Comparison of ENCODE assay signal across 27 mouse cellular contexts in genomic region chr6:143171066-143171465, GRCm38 (mm10). TPM values are rescaled to one million over a fixed set of nuclear protein-coding genes. Genes with fewer than 3 reads are reported as not detected.
DNase-seq lines count a peak whose midpoint lies in the region; ATAC-seq and TF ChIP-seq lines count a peak whose summit lies in the region.
"Had no signal": no experiment of that assay in that cellular context is flagged by ENCODE, and none has a peak within 500 bp of the region (broad histone marks: within the 10 kb centered on the region; RNA-seq: fewer than 3 reads in every experiment).

No protein-coding gene starts in this region.

- peak overlapping the region; percentile 80 for H3K4me3 ChIP-seq in megakaryocyte, embryonic 14.5 days (replicated peaks)
- H3K4me3 ChIP-seq in E14TG2a.4 (replicated peaks; ENCODE audit: low read length) (peak overlapping the region; percentile 95), G1E (ENCODE audit: low read depth, low read length) (peak overlapping the region; percentile 20; the same call in 1 of the 2 replicates)
- no peak overlapping the region for H3K4me3 ChIP-seq in embryonic fibroblast, embryonic 13.5 days (ENCODE audit: insufficient read depth, low read length)
- H3K4me3 ChIP-seq: erythroblast, embryonic 14.5 days; forebrain, embryonic 12.5 days; heart, embryonic 15.5 days; hindbrain, embryonic 12.5 days; layer of hippocampus, adult 2 months; left cerebral cortex, adult 2 months; limb, embryonic 12.5 days; liver, embryonic 15.5 days; midbrain, embryonic 12.5 days had no signal

- no peaks in the 10 kb centered on the region for H3K27me3 ChIP-seq in megakaryocyte, embryonic 14.5 days (replicated peaks)
- H3K27me3 ChIP-seq in E14TG2a.4 (ENCODE audit: insufficient read depth, low read length) (no peaks in the 10 kb centered on the region), G1E (ENCODE audit: insufficient read depth, low read length) (no peaks in the 10 kb centered on the region)
- H3K27me3 ChIP-seq: forebrain, embryonic 12.5 days; heart, embryonic 15.5 days; hindbrain, embryonic 12.5 days; limb, embryonic 12.5 days; liver, embryonic 15.5 days had no signal

- no peaks in the 10 kb centered on the region for H3K9me3 ChIP-seq in megakaryocyte, embryonic 14.5 days
- H3K9me3 ChIP-seq in E14TG2a.4 (ENCODE audit: low read length) (no peaks in the 10 kb centered on the region), G1E (replicated peaks) (no peaks in the 10 kb centered on the region)
- H3K9me3 ChIP-seq: forebrain, embryonic 12.5 days; heart, embryonic 15.5 days; hindbrain, embryonic 12.5 days; liver, embryonic 15.5 days; midbrain, embryonic 12.5 days had no signal

- H3K36me3 ChIP-seq in megakaryocyte, embryonic 14.5 days (replicated peaks; ENCODE audit: low read length): peaks cover 50% of the 10 kb centered on the region
- H3K36me3 ChIP-seq in E14TG2a.4 (ENCODE audit: insufficient read depth, low read length) (peaks cover 77% of the 10 kb centered on the region), G1E (replicated peaks) (peaks cover 68% of the 10 kb centered on the region)
- H3K36me3 ChIP-seq: heart, embryonic 15.5 days had no signal

- TF ChIP-seq CTCF in E14TG2a.4 (conservative IDR thresholded peaks at IDR 0.05; ENCODE audit: low read length) (no peak), G1E (IDR thresholded peaks at IDR 0.05; ENCODE audit: low read depth, low read length) (no peak)
- no peak for TF ChIP-seq CTCF in embryonic fibroblast, embryonic 13.5 days (IDR thresholded peaks at IDR 0.05; ENCODE audit: borderline replicate concordance, insufficient read depth, low read length)

- no peak for ATAC-seq in megakaryocyte, adult 5-6 weeks (ENCODE audit: poor library complexity, severe bottlenecking)
- ATAC-seq in G1E (ENCODE audit: extremely low read depth, insufficient number of reproducible peaks, low FRiP score, poor library complexity, severe bottlenecking): no peak
- ATAC-seq: forebrain, postnatal 0 days; intestine, embryonic 16.5 days had no signal

- no peak for TF ChIP-seq POLR2A in embryonic fibroblast, embryonic 13.5 days (IDR thresholded peaks at IDR 0.05; ENCODE audit: low read depth, low read length)

- peaks cover 77% of the 10 kb centered on the region for H3K4me1 ChIP-seq in megakaryocyte, embryonic 14.5 days
- H3K4me1 ChIP-seq in E14TG2a.4 (replicated peaks; ENCODE audit: low read depth, low read length) (peaks cover 85% of the 10 kb centered on the region), G1E (ENCODE audit: insufficient read depth, low read depth, low read length) (peaks cover 67% of the 10 kb centered on the region)
- peaks cover 18% of the 10 kb centered on the region for H3K4me1 ChIP-seq in embryonic fibroblast, embryonic 13.5 days (ENCODE audit: control insufficient read depth, insufficient read depth, low read length)

- DNase-seq in G1E (ENCODE audit: low spot score): no peak
- DNase-seq in frontal cortex, adult 2 months (ENCODE audit: extremely low spot score in 1 of 2, low spot score in 1 of 2): no peak
- DNase-seq: adrenal gland, postnatal 36 days; B cell, adult 2 months; cerebellum, postnatal 14 days; forebrain, postnatal 0 days; gastrocnemius, postnatal 10 days; kidney, adult 8-10 months; kidney, postnatal 25 days; lung, embryonic 14.5 days; lung, postnatal 14 days; retina, postnatal 1 day; right cerebral cortex, postnatal 25 days had no signal

- H3K27ac ChIP-seq in embryonic fibroblast, embryonic 13.5 days (ENCODE audit: insufficient read depth, low read length): peak overlapping the region; percentile 53; the same call in 1 of the 2 replicates
- H3K27ac ChIP-seq: forebrain, embryonic 12.5 days; hindbrain, embryonic 12.5 days; layer of hippocampus, adult 2 months; left cerebral cortex, adult 2 months; limb, embryonic 12.5 days; liver, embryonic 15.5 days; midbrain, embryonic 12.5 days had no signal

RNA-seq across cellular contexts. Expression of gene Etnk1, which starts 4.0 kb away (rescaled TPM):
- 3.1 and 12.0 TPM in 2 replicates for polyA plus RNA-seq in megakaryocyte, embryonic 14.5 days (2012; ENCODE audit: insufficient read depth, low replicate concordance)
- 40.5 and 41.2 TPM in 2 replicates for total RNA-seq in megakaryocyte, adult 5-6 weeks (2015)
- total RNA-seq in megakaryocyte, adult 5-6 weeks (2017): 47.6 and 53.7 TPM in 2 replicates
- total RNA-seq in G1E (2014; fragmentation: Nextera tagmentation) (199 and 208 TPM in 2 replicates), G1E (2017) (268 and 281 TPM in 2 replicates)
- polyA plus RNA-seq in G1E (2012): 28.4 and 46.1 TPM in 2 replicates
- 46.1 and 48.6 TPM in 2 replicates for polyA plus RNA-seq in embryonic fibroblast, embryonic 13.5 days (2011; ENCODE audit: insufficient read length, low read depth, missing spikeins)
- 174 and 184 TPM in 2 replicates for polyA plus RNA-seq in frontal cortex, adult 2 months (2012; rRNA removed)
